Mouse (Mus musculus) cerebellum, adult 2 months (tissue): ENCODE measurements around the gene Dhrs4.

ENCODE experiments used
- CTCF ChIP-seq: fragments of 200-500 bp; IDR thresholded peaks from 2 replicates; pipeline ENCODE4 v1.5.1; 2011; ENCODE audit warnings: low read depth, mild to moderate bottlenecking, control low read depth, low read length, moderate library complexity, borderline replicate concordance; ENCODE audit not compliant: insufficient read depth
- POLR2A ChIP-seq: fragments of 200-500 bp; IDR thresholded peaks from 2 replicates; pipeline ENCODE4 v1.6.1; 2011; ENCODE audit warnings: low read length, control low read depth, borderline replicate concordance; ENCODE audit not compliant: insufficient read depth

- TF ChIP-seq POLR2A (no peak), CTCF (no peak)
Measured at GRCm38 (mm10) chr14:55457693-55458092, 20.9 kb upstream of the Dhrs4 start.
